Mouse (Mus musculus) kidney, postnatal 0 days (tissue): ENCODE results near the gene Rsbn1l. TPM values are rescaled to one million over a fixed set of nuclear protein-coding genes. Genes with fewer than 3 reads are reported as not detected.
A peak's percentile ranks its signal among the peaks of the same experiment; 100 is the strongest.

ENCODE experiments used
- ATAC-seq: fragments of 200-750 bp; cut with Nextera tagmentation; replicated peaks from 2 replicates; pipeline ENCODE4 v1.8.0; 2017; ENCODE audit warnings: low read depth, moderate number of reproducible peaks, moderate TSS enrichment, moderate library complexity; ENCODE audit not compliant: low FRiP score
- DNase-seq: peaks from one replicate; pipeline ENCODE4 v3.0.0-alpha.2; 2016; ENCODE audit warnings: low spot score
- H3K27ac ChIP-seq: fragments of 300-500 bp; sonication (generic); 2 replicates; pipeline ENCODE4 v1.5.1; 2014; ENCODE audit warnings: mild to moderate bottlenecking
- H3K27me3 ChIP-seq: fragments of 300-500 bp; sonication (generic); 2 replicates; pipeline ENCODE4 v1.6.1; 2014; ENCODE audit warnings: low read length, mixed read lengths; ENCODE audit not compliant: insufficient read depth
- H3K36me3 ChIP-seq: fragments of 300-500 bp; sonication (generic); 2 replicates; pipeline ENCODE4 v1.6.1; 2014; ENCODE audit warnings: low read length, mixed read lengths; ENCODE audit not compliant: insufficient read depth
- H3K4me1 ChIP-seq: fragments of 300-500 bp; sonication (generic); replicated peaks from 2 replicates; pipeline ENCODE4 v1.6.1; 2014; ENCODE audit warnings: antibody characterized with exemption, low read length, mixed read lengths; ENCODE audit not compliant: insufficient read depth
- H3K4me2 ChIP-seq: fragments of 300-500 bp; sonication (generic); 2 replicates; pipeline ENCODE4 v1.6.1; 2014; ENCODE audit warnings: mild to moderate bottlenecking, low read length, moderate library complexity, mixed read lengths
- H3K4me3 ChIP-seq: fragments of 300-500 bp; sonication (generic); replicated peaks from 2 replicates; pipeline ENCODE4 v1.5.1; 2014; ENCODE audit warnings: low read depth, low read length
- H3K9ac ChIP-seq: fragments of 300-500 bp; sonication (generic); 2 replicates; pipeline ENCODE4 v1.6.1; 2014; ENCODE audit warnings: low read depth, low read length
- H3K9me3 ChIP-seq: fragments of 300-500 bp; sonication (generic); replicated peaks from 2 replicates; pipeline ENCODE4 v1.6.1; 2016; ENCODE audit warnings: low read length, inconsistent platforms, mixed read lengths
- CTCF ChIP-seq: IDR thresholded peaks from 2 replicates; pipeline ENCODE4 v1.5.1; 2016; ENCODE audit warnings: antibody characterized with exemption, low read depth, mild to moderate bottlenecking, moderate library complexity
- WGBS: fragments of 180-500 bp; shearing (Covaris S2); extraction: QIAGEN DNeasy Blood & Tissue Kit; methylation state at CpG from one replicate; pipeline ENCODE4 v1.1.7; 2014; 5-methylcytosine and 5-hydroxymethylcytosine counted together
- polyA plus RNA-seq: library from polyadenylated mRNA; unstranded; fragments of >200 nt; fragmentation: Nextera tagmentation; extraction: Ambion mirVana; gene quantifications from 2 replicates; pipeline ENCODE4 v1.2.1, GENCODE M21; 2015

The Rsbn1l gene
- polyA plus RNA-seq, 1 experiment from 2014 or later: 6.4 TPM

DNA sequence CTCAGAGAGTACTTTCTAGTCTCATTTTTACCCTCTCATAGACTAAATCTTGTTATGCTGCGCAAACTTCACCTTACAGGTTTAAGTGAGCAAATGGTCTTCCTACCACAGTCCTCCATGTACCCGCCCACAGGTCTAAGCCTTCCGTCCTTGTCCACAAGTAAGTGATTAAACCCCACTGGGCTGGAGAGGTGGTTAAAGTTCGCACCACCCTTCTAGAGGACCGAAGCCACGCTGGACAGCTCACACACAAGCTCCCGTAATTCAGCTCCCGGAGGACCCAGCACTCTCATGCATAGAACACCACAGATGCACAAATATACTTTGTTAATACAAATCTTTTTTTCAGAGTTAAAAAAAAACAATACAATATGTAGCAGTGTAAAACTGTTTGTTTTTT lies 30.1 kb upstream of the Rsbn1l start:
- ATAC-seq (no peak), DNase-seq (no peak)
- WGBS: 93% methylated on average over 8 of the region's 8 CpGs
- Histone ChIP-seq H3K27me3 (no peaks in the 10 kb centered on the region), H3K9me3 (no peaks in the 10 kb centered on the region), H3K9ac (no peak overlapping the region), H3K4me2 (no peak overlapping the region), H3K36me3 (0 out of 2 replicates have a peak, but pooled peaks cover 11% of the 10 kb centered on the region), H3K27ac (no peak overlapping the region), H3K4me1 (no peaks in the 10 kb centered on the region), H3K4me3 (no peak overlapping the region)
- TF ChIP-seq CTCF: no peak

DNA sequence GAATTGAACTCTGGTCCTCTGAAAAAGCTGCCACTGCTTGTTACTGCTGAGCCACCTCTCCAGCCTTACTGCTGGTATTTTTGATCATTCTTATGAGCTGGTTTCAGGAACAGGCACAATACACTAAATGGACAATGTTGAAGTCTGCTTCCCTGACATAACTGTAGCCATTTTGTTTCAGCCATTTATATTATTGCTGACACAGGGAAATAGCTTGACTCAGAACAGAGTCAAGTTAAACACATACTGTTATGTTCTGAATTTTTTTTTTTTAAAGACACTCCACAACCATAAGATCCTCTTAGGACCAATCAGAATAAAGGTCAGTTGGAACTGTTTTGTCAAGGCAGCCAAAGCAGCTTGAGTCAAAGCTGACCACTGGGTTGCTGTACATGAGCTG lies 27.3 kb upstream of the Rsbn1l start:
- Histone ChIP-seq H3K4me2 (no peak overlapping the region), H3K4me3 (no peak overlapping the region), H3K4me1 (no peaks in the 10 kb centered on the region), H3K9me3 (no peaks in the 10 kb centered on the region), H3K27me3 (no peaks in the 10 kb centered on the region), H3K27ac (no peak overlapping the region), H3K36me3 (no peaks in the 10 kb centered on the region), H3K9ac (no peak overlapping the region)
- ATAC-seq: no peak
- DNase-seq: no peak
- TF ChIP-seq CTCF: no peak

DNA sequence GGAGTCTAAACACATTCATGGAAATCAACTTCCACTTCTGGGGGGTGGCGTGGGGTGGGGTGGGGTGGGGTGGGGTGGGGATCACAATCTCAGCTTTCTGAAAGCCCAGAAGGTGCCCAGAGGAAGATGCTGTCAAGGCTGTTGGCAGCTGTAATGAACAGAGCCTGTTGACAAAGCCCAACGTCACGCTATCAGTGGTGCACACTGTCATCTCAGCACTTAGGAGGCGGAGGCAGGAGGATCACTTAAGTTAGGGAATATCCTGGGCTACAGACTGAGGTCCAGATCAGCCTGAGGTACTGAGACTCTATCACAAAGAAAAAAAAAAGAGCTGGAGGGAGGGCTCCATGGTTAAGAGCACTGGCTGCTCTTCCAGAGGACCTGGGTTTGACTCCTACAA lies 18.5 kb upstream of the Rsbn1l start:
- no peak overlapping the region for H3K9ac ChIP-seq
- no peaks in the 10 kb centered on the region for H3K36me3 ChIP-seq
- H3K9me3 ChIP-seq: no peaks in the 10 kb centered on the region
- no peaks in the 10 kb centered on the region for H3K4me1 ChIP-seq
- ATAC-seq: no peak
- no peak overlapping the region for H3K4me3 ChIP-seq
- H3K27me3 ChIP-seq: no peaks in the 10 kb centered on the region
- H3K27ac ChIP-seq: no peak overlapping the region
- no peak overlapping the region for H3K4me2 ChIP-seq
- WGBS: 89% methylated on average over 4 of the region's 4 CpGs
- TF ChIP-seq CTCF: no peak
- DNase-seq: no peak

DNA sequence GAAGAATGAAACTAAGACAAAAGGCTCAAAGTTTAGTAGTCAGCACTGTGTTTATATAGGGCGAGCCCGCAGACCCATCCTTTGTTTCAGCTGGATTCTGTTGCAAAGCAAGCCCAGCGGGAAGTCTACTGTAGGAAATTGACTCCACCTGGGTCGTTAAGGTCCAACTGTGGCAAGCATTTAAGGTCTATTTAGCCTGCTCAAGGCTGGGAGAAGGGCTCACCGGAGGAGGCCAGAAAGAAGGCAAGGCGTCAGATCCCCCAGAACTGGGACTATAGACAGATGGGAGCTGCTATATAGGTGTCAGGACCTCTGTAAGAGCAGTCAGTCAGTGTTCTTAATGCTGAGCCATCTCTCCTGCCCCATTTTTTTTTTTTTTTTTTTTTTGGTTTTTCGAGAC lies 17.8 kb upstream of the Rsbn1l start:
- no peaks in the 10 kb centered on the region for H3K9me3 ChIP-seq
- DNase-seq (no peak), ATAC-seq (no peak)
- no peak overlapping the region for H3K4me2 ChIP-seq
- H3K4me3 ChIP-seq: no peak overlapping the region
- H3K4me1 ChIP-seq: no peaks in the 10 kb centered on the region
- TF ChIP-seq CTCF: no peak
- no peaks in the 10 kb centered on the region for H3K36me3 ChIP-seq
- H3K27me3 ChIP-seq: no peaks in the 10 kb centered on the region
- H3K27ac ChIP-seq: no peak overlapping the region
- no peak overlapping the region for H3K9ac ChIP-seq
- WGBS: 26% methylated on average over 6 of the region's 7 CpGs

DNA sequence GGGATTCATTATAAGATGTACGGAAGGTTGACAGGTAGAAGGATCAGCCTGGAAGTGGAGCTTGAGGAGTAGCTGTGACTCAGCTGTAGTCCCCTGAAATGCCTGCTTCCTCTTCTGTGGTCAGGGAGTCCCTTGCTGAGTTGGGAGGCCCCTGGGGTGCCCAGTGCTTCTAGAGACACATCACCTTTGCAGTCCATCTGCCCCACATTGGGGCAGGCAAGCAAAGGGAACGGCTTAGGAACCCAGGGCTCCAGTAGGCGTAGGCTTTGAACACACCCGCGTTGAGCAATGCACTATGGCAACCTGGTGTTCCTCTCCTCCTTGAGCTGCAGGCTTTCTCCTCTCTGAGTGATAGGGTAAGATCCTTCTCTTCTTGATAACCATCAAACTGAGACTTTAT lies 16.9 kb upstream of the Rsbn1l start:
- DNase-seq: no peak
- no peaks in the 10 kb centered on the region for H3K27me3 ChIP-seq
- no peaks in the 10 kb centered on the region for H3K36me3 ChIP-seq
- 72% methylated on average over 5 of the region's 5 CpGs for WGBS
- TF ChIP-seq CTCF: no peak
- no peak overlapping the region for H3K4me2 ChIP-seq
- no peak for ATAC-seq
- no peaks in the 10 kb centered on the region for H3K9me3 ChIP-seq
- no peak overlapping the region for H3K4me3 ChIP-seq
- no peak overlapping the region for H3K9ac ChIP-seq
- H3K27ac ChIP-seq: no peak overlapping the region
- peaks cover under 1% of the 10 kb centered on the region; the same call in 1 of the 2 replicates for H3K4me1 ChIP-seq

DNA sequence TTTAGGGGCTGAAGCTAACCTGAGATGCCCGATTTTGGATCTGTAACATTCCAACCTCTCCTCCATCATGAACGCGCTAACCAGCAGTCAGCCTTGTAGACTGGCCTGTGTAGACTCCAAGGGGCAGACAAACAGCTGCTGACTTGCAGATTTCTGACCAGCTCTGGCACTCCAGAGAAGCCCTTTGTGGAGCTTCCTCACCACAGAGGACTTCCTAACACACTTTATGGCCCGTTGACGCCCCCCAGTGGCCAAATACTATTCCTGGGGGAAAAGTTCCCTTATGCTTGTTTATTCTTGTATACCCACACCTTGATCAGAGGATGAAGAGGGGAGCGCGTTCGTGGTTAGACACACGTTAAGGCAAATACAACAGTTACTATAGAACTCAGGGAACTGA lies 12.8 kb upstream of the Rsbn1l start:
- no peak overlapping the region for H3K4me2 ChIP-seq
- TF ChIP-seq CTCF: peak; percentile 62
- H3K27me3 ChIP-seq: no peaks in the 10 kb centered on the region
- H3K9ac ChIP-seq: no peak overlapping the region
- H3K4me3 ChIP-seq: no peak overlapping the region
- peak; percentile 40 for DNase-seq
- H3K36me3 ChIP-seq: no peaks in the 10 kb centered on the region
- no peak overlapping the region for H3K27ac ChIP-seq
- H3K4me1 ChIP-seq: peaks cover 4% of the 10 kb centered on the region; the same call in 1 of the 2 replicates
- 56% methylated on average over 9 of the region's 9 CpGs for WGBS
- H3K9me3 ChIP-seq: no peaks in the 10 kb centered on the region
- ATAC-seq: no peak

DNA sequence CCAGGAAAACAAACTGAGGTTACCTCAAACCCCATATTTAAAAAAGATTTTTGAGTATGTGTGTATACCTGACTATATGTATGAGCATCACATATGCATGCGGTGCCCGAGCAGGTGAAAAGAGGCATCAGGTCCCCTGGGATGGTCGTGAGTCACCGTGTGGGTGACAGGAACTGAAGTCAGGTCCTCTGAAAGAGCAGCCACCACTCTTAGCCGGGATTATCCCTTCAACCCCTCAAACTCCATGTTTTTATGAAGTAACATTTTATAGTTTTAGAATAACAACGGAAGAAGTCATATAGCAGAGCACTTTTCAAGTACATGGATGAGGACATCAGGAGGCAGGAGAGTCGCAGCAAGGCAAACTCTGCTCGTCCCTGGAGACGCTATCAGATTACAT lies 12.3 kb upstream of the Rsbn1l start:
- Histone ChIP-seq H3K9ac (no peak overlapping the region), H3K27me3 (no peaks in the 10 kb centered on the region), H3K4me3 (no peak overlapping the region), H3K36me3 (no peaks in the 10 kb centered on the region), H3K4me2 (no peak overlapping the region), H3K9me3 (no peaks in the 10 kb centered on the region), H3K4me1 (peaks cover 4% of the 10 kb centered on the region; the same call in 1 of the 2 replicates), H3K27ac (no peak overlapping the region)
- ATAC-seq: no peak
- DNase-seq: no peak
- 54% methylated on average over 9 of the region's 9 CpGs for WGBS
- no peak for TF ChIP-seq CTCF
